Mouse (Mus musculus): ENCODE data around the gene Pptc7.

DNA sequence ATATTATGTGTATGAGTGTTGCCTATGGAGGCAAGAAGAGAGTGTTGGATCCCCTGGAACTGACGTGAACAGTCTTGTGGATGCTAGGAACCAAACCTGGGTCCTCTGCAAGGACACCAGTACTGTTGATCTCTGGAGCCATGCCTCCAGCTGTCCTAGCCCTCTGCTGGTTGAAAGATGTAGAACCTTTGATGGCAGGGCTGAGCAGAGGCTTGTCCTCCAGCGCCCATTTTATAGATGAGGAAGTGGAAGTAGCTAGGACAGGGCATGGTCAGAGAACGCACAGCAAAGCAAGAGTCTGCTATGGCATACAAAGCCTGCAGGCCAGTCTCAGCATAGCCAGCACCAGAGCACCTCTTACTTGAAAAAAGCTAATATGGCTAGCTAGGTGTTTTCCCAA lies 33.9 kb downstream of the Pptc7 start:
- TF ChIP-seq CTCF (IDR thresholded peaks at IDR 0.05; ENCODE audit: borderline replicate concordance, extremely low read depth, insufficient read depth, insufficient read length): peak; percentile 28; the same call in 1 of the 2 replicates
- TF ChIP-seq POLR2A (IDR thresholded peaks at IDR 0.05; ENCODE audit: borderline replicate concordance, extremely low read depth, insufficient read depth, insufficient read length, poor library complexity, severe bottlenecking): no peak
